Mouse (Mus musculus) heart, postnatal 0 days (tissue): ENCODE measurements at regions not wholly inside any gene's neighbourhood (a gene's known extent, or its start where the extent isn't known, plus 50 kb on each side); places are given as distances from the start of the nearest gene placed in this dataset.

Experiments
- CTCF ChIP-seq: IDR thresholded peaks from 2 replicates; pipeline ENCODE4 v1.5.1; 2016; ENCODE audit warnings: antibody characterized with exemption, control low read depth, low read depth
- EP300 ChIP-seq: IDR thresholded peaks from 2 replicates; pipeline ENCODE4 v1.6.1; 2016; ENCODE audit warnings: antibody characterized with exemption, low read depth

DNA sequence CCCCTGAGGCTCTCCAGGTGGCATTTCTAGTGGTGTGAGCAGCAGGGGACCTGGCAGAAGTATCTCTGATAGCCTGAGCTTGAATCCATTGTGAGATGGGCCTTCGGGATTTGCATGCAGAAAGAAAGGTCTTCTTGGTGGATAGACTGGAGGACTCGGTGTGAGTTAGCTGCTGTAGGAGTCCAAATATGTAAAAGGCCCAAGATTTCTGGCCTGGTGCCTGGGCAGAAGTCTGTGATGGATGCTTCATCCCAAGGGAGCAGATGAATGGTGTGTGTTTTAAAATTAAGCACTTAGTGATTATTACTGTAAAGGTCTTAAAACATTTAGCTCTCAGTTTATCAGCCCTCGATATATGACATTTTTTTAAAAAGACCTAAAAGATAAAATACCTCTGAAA lies 65.8 kb downstream of the Evx1 start:
- TF ChIP-seq CTCF (no peak), EP300 (no peak)
